Mouse (Mus musculus) heart, adult 2 months (tissue): Measurements from ENCODE around the gene Cbfb. TPM values are rescaled to one million over a fixed set of nuclear protein-coding genes. Genes with fewer than 3 reads are reported as not detected.

ENCODE experiments used
- DNase-seq, 2 experiments: peaks; one replicate each; pipeline ENCODE4 v3.0.0; 2021
- H3K27ac ChIP-seq: fragments of 200-600 bp; 2 replicates; pipeline ENCODE4 v1.8.1; 2022
- H3K27me3 ChIP-seq: fragments of 200-500 bp; 2 replicates; pipeline ENCODE4 v1.6.1; 2012; ENCODE audit warnings: mild to moderate bottlenecking, low read length, inconsistent platforms, mixed read lengths; ENCODE audit not compliant: control insufficient read depth, insufficient read depth
- H3K36me3 ChIP-seq: fragments of 200-500 bp; 2 replicates; pipeline ENCODE4 v1.6.1; 2012; ENCODE audit warnings: low read length, inconsistent platforms; ENCODE audit not compliant: control insufficient read depth, insufficient read depth
- H3K4me1 ChIP-seq: fragments of 200-500 bp; 2 replicates; pipeline ENCODE4 v1.6.1; 2011; ENCODE audit warnings: low read length; ENCODE audit not compliant: control insufficient read depth, insufficient read depth
- H3K4me3 ChIP-seq: fragments of 200-600 bp; 2 replicates; pipeline ENCODE4 v1.8.1; 2022
- H3K79me2 ChIP-seq: fragments of 200-500 bp; replicated peaks from 2 replicates; pipeline ENCODE4 v1.6.1; 2012; ENCODE audit warnings: mild to moderate bottlenecking, inconsistent platforms, low read length, moderate library complexity, mixed read lengths; ENCODE audit not compliant: control insufficient read depth, insufficient read depth
- H3K9ac ChIP-seq: fragments of 200-500 bp; 2 replicates; pipeline ENCODE4 v1.6.1; 2012; ENCODE audit warnings: low read depth, mild to moderate bottlenecking, control low read depth, inconsistent platforms, low read length, mixed read lengths
- CTCF ChIP-seq: fragments of 200-600 bp; IDR thresholded peaks from 2 replicates; pipeline ENCODE4 v1.8.1; 2022; ENCODE audit warnings: antibody characterized with exemption, mild to moderate bottlenecking, moderate library complexity
- EP300 ChIP-seq: fragments of 200-500 bp; IDR thresholded peaks from 2 replicates; pipeline ENCODE4 v1.6.1; 2011; ENCODE audit warnings: low read depth, low read length, control low read depth; ENCODE audit not compliant: insufficient read depth
- POLR2A ChIP-seq: fragments of 200-500 bp; IDR thresholded peaks from 2 replicates; pipeline ENCODE4 v1.6.1; 2011; ENCODE audit warnings: mild to moderate bottlenecking, low read depth, low read length, control low read depth; ENCODE audit not compliant: insufficient read depth
- WGBS: fragments of 180-500 bp; shearing (Covaris S2); methylation state at CpG from one replicate; pipeline ENCODE4 v1.1.7; 2018; 5-methylcytosine and 5-hydroxymethylcytosine counted together
- intact Hi-C: fragments of 180-260 bp; cut with DNase I; formaldehyde crosslinking; loops from one replicate; pipeline ENCODE4 v1.15.1; 2025
- polyA plus RNA-seq: library from polyadenylated mRNA; depleted of rRNA; stranded (reverse); fragments of >200 nt; gene quantifications from 2 replicates; pipeline ENCODE4 v1.2.3, GENCODE M21; 2012
- total RNA-seq, 2 experiments: library from RNA; stranded (reverse); gene quantifications; 2 replicates each; pipeline ENCODE4 v1.2.3; 2021

Gene Cbfb
- total and polyA plus RNA-seq, 3 experiments: 6.4 to 23.8 (median 23.1) TPM

- H3K27ac ChIP-seq: no peak overlapping the region
- H3K79me2 ChIP-seq: no peaks in the 10 kb centered on the region
- no peak overlapping the region for H3K4me3 ChIP-seq
- no peak for DNase-seq
- 91% methylated on average over 14 of the region's 14 CpGs for WGBS
- peaks cover 8% of the 10 kb centered on the region for H3K36me3 ChIP-seq
- no peaks in the 10 kb centered on the region for H3K27me3 ChIP-seq
- intact Hi-C loops: no loop called here
- no peak overlapping the region for H3K9ac ChIP-seq
- no peak for TF ChIP-seq CTCF
- no peak for TF ChIP-seq POLR2A
- no peak for TF ChIP-seq EP300
- no peaks in the 10 kb centered on the region; the same call in 1 of the 2 replicates for H3K4me1 ChIP-seq
These were observed 67.1 kb downstream of the Cbfb start for GRCm38 (mm10) chr8:105237442-105238142.

DNA sequence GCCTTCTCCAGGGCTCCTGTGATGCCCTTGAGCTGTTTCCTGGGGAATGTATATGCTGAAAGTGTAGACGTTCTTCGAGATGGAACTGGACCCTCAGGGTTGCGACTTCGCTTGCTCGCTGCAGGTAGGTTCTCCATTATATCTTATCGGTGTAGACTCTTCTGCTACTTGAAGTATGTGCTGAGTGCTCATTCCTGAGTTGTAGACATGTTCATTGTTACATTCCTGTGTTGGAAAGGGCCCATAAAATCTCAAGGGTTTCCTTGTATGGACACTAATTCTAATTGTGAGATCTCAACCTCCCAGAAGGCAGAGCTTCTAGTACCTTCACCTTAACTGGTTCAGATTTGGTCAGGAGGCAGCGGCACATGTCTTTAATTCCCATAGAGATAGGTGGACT lies 70.5 kb downstream of the Cbfb start:
- H3K36me3 ChIP-seq: 0 out of 2 replicates have a peak, but pooled peaks cover under 1% of the 10 kb centered on the region
- H3K9ac ChIP-seq: no peak overlapping the region
- H3K27me3 ChIP-seq: no peaks in the 10 kb centered on the region
- TF ChIP-seq CTCF (no peak), EP300 (no peak), POLR2A (no peak)
- intact Hi-C loops: no loop called here
- H3K4me3 ChIP-seq: no peak overlapping the region
- WGBS: 93% methylated on average over 7 of the region's 7 CpGs
- no peaks in the 10 kb centered on the region for H3K4me1 ChIP-seq
- no peaks in the 10 kb centered on the region for H3K79me2 ChIP-seq
- H3K27ac ChIP-seq: no peak overlapping the region
- DNase-seq: no peak

- no peaks in the 10 kb centered on the region for H3K79me2 ChIP-seq
- no peaks in the 10 kb centered on the region for H3K27me3 ChIP-seq
- WGBS: 89% methylated on average over 6 of the region's 6 CpGs
- TF ChIP-seq EP300 (no peak), POLR2A (no peak), CTCF (no peak)
- no peak for DNase-seq
- no peak overlapping the region for H3K27ac ChIP-seq
- H3K4me3 ChIP-seq: no peak overlapping the region
- H3K36me3 ChIP-seq: no peaks in the 10 kb centered on the region
- H3K4me1 ChIP-seq: no peaks in the 10 kb centered on the region
- intact Hi-C loops: no loop called here
- H3K9ac ChIP-seq: no peak overlapping the region
These were observed 81.5 kb downstream of the Cbfb start for GRCm38 (mm10) chr8:105251954-105252353.

DNA sequence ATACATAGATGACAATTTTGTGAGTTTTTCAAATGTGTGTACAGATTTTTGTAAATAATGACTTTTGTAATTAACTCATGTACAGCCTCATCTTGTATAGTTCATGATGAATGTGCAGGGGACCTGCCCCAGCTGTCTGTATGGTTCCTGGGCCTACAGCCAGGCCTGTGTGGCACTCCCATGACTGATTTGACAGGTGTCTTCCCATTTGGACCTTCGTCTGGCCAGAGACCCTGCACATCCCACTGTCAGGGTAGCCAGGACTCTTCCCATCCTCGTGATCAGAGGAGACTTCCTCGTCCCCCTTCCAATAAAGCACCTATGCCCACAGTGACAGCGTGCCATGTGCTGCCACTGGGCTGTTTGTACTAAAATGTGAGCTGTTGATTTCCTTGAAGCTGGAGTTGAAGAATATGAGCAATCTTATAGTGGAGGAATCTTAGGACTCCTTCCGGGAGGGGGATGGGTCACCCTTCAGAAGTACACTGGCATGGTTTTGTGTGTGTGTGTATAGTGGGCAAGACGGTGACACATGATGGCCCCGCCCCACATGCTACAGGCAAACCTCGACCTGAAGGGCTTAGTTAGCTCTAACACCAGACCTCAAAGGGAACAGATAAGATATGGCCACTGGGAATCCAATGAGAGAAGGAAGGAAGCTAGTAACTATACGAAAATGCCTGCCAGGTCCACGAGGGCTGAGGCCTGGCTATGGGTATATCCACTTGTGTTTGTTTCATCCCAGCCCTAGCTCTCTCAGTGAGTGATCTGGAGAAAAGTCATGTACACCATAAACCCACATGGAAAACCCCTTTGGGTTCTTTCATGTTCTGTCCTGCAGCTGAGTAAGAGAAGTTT lies 82.4 kb downstream of the Cbfb start:
- intact Hi-C loops: no loop called here
- no peaks in the 10 kb centered on the region for H3K36me3 ChIP-seq

GRCm38 (mm10) chr8:105253766-105254151 lies 83.3 kb downstream of the Cbfb start:
- no peak overlapping the region for H3K9ac ChIP-seq
- WGBS: 52% methylated on average over 20 of the region's 20 CpGs

More for the DNA sequence above, 82.4 kb downstream of the Cbfb start:
- Histone ChIP-seq H3K27ac (no peak overlapping the region), H3K4me1 (no peaks in the 10 kb centered on the region), H3K4me3 (no peak overlapping the region), H3K27me3 (no peaks in the 10 kb centered on the region), H3K9ac (no peak overlapping the region), H3K79me2 (no peaks in the 10 kb centered on the region)
- WGBS: 76% methylated on average over 10 of the region's 10 CpGs
- no peak for TF ChIP-seq EP300
- DNase-seq: no peak

More at GRCm38 (mm10) chr8:105253766-105254151, 83.3 kb downstream of the Cbfb start:
- DNase-seq: no peak
- intact Hi-C loops: loop anchor here (2.0 kb wide), 2 partner anchors 29 to 37 kb away; partner anchors contain the start of gene D230025D16Rik
- TF ChIP-seq POLR2A (no peak), CTCF (no peak), EP300 (no peak)
- Histone ChIP-seq H3K27ac (no peak overlapping the region), H3K4me1 (no peaks in the 10 kb centered on the region), H3K79me2 (no peaks in the 10 kb centered on the region), H3K4me3 (peak overlapping the region; percentile 76), H3K27me3 (no peaks in the 10 kb centered on the region), H3K36me3 (no peaks in the 10 kb centered on the region)
